Mouse (Mus musculus): ENCODE results near the gene Klhl10. TPM values are rescaled to one million over a fixed set of nuclear protein-coding genes. Genes with fewer than 3 reads are reported as not detected.

Gene Klhl10
- polyA plus RNA-seq, 1 experiment from 2014 or later = 0.22 TPM

- no peak overlapping the region for H3K4me3 ChIP-seq (ENCODE audit: low read depth, low read length)
- H3K27me3 ChIP-seq (ENCODE audit: control insufficient read depth, insufficient read depth, low read length) = no peaks in the 10 kb centered on the region
- no peaks in the 10 kb centered on the region for H3K9me3 ChIP-seq (ENCODE audit: control insufficient read depth, low read length)
- DNase-seq (ENCODE audit: low spot score) (peak; percentile 25), ATAC-seq (ENCODE audit: low FRiP score, low TSS enrichment) (peak; percentile 47; the same call in 1 of the 2 replicates)
- H3K4me1 ChIP-seq (replicated peaks; ENCODE audit: control insufficient read depth, insufficient read depth) = no peaks in the 10 kb centered on the region
- TF ChIP-seq EP300 (optimal IDR thresholded peaks at IDR 0.05) (no peak), CTCF (IDR thresholded peaks at IDR 0.05; ENCODE audit: low read depth) (peak; percentile 81)
- peaks cover 34% of the 10 kb centered on the region for H3K36me3 ChIP-seq (ENCODE audit: control insufficient read depth, insufficient read depth, low read length)
- H3K27ac ChIP-seq (replicated peaks) = no peak overlapping the region
- H3K9ac ChIP-seq (ENCODE audit: low read length) = no peak overlapping the region
- WGBS = 79% methylated on average over 8 of the region's 8 CpGs
- H3K4me2 ChIP-seq (replicated peaks; ENCODE audit: low read depth) = no peak overlapping the region
Observed at GRCm38 (mm10) chr11:100485801-100486538, 44.3 kb downstream of the Klhl10 start.

DNA sequence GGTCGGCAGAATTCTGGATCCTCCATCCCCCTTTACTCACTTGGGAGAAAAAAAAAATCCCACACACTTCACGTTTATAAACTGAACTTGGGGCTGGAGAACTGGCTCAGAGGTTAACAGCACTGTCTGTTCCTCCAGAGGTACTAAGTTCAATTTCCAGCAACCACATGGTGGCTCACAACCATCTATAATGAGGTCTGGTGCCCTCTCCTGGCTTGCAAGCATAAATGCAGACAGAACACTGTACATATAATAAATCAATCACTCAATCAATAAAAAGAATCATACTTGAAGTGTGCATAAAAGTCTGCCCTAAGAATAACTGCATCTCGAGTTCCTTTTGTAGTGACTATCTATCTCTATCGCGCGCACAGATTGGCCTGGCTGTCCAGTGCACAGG is 49.2 kb downstream of the Klhl10 start:
- Histone ChIP-seq H3K4me3 (ENCODE audit: low read depth, low read length) (no peak overlapping the region), H3K9me3 (ENCODE audit: control insufficient read depth, low read length) (no peaks in the 10 kb centered on the region), H3K4me1 (replicated peaks; ENCODE audit: control insufficient read depth, insufficient read depth) (no peaks in the 10 kb centered on the region), H3K27me3 (ENCODE audit: control insufficient read depth, insufficient read depth, low read length) (no peaks in the 10 kb centered on the region), H3K9ac (ENCODE audit: low read length) (no peak overlapping the region), H3K36me3 (ENCODE audit: control insufficient read depth, insufficient read depth, low read length) (peaks cover 22% of the 10 kb centered on the region), H3K27ac (replicated peaks) (no peak overlapping the region), H3K4me2 (replicated peaks; ENCODE audit: low read depth) (no peak overlapping the region)
- 90% methylated on average over 6 of the region's 6 CpGs for WGBS
- TF ChIP-seq CTCF (IDR thresholded peaks at IDR 0.05; ENCODE audit: low read depth) (peak; percentile 65), EP300 (optimal IDR thresholded peaks at IDR 0.05) (no peak)
- ATAC-seq (ENCODE audit: low FRiP score, low TSS enrichment) = no peak
- DNase-seq (ENCODE audit: low spot score) = no peak

DNA sequence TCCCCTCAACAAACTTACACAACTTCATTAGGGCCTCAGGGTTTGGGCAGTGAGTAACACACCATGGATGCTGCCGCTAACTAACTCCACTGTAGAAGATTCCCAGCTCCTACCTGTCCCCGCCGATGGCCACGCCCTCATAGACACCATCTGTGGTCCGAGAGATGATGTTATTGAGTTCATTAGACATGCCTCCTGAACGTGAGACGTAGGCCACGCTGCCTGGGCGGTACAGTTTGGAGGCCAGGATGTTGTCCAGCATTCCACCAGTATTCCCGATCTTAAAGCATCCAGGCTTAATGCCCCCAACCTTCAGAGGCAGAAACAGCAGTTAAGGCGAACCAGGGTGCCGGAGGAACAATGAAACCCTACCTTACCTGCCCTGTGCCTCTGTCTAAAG is 52.1 kb downstream of the Klhl10 start:
- 90% methylated on average over 12 of the region's 12 CpGs for WGBS
- no peak overlapping the region for H3K4me2 ChIP-seq (replicated peaks; ENCODE audit: low read depth)
- no peak for ATAC-seq (ENCODE audit: low FRiP score, low TSS enrichment)
- H3K4me1 ChIP-seq (replicated peaks; ENCODE audit: control insufficient read depth, insufficient read depth) = no peaks in the 10 kb centered on the region
- TF ChIP-seq EP300 (optimal IDR thresholded peaks at IDR 0.05) (no peak), CTCF (IDR thresholded peaks at IDR 0.05; ENCODE audit: low read depth) (no peak)
- H3K36me3 ChIP-seq (ENCODE audit: control insufficient read depth, insufficient read depth, low read length) = peaks cover 37% of the 10 kb centered on the region
- DNase-seq (ENCODE audit: low spot score) = no peak
- no peak overlapping the region for H3K9ac ChIP-seq (ENCODE audit: low read length)
- H3K27ac ChIP-seq (replicated peaks) = no peak overlapping the region
- no peaks in the 10 kb centered on the region for H3K27me3 ChIP-seq (ENCODE audit: control insufficient read depth, insufficient read depth, low read length)
- H3K4me3 ChIP-seq (ENCODE audit: low read depth, low read length) = no peak overlapping the region
- H3K9me3 ChIP-seq (ENCODE audit: control insufficient read depth, low read length) = no peaks in the 10 kb centered on the region

DNA sequence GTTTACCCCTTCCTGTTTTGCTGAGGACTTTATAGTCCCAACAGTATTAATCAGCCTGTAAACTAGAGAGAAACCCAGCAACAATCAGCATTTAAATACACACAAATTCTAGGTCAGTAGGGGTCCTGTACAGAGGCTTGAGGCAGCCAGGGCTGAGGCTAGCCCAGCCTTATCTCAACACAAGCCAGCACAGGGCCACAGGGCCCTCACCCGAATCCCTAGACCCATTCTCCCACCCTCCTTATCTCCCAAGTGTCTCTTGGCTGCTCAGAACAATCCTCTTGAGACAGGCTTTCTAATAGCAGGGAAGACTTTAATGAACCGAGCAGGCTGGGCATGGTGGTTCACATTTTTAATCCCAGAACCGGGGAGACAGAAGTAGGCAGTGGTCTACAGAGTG is 58.5 kb downstream of the Klhl10 start:
- Histone ChIP-seq H3K4me3 (ENCODE audit: low read depth, low read length) (no peak overlapping the region), H3K27ac (replicated peaks) (no peak overlapping the region), H3K9ac (ENCODE audit: low read length) (no peak overlapping the region), H3K4me2 (replicated peaks; ENCODE audit: low read depth) (no peak overlapping the region), H3K27me3 (ENCODE audit: control insufficient read depth, insufficient read depth, low read length) (no peaks in the 10 kb centered on the region), H3K36me3 (ENCODE audit: control insufficient read depth, insufficient read depth, low read length) (peaks cover 44% of the 10 kb centered on the region), H3K9me3 (ENCODE audit: control insufficient read depth, low read length) (no peaks in the 10 kb centered on the region), H3K4me1 (replicated peaks; ENCODE audit: control insufficient read depth, insufficient read depth) (no peaks in the 10 kb centered on the region)
- TF ChIP-seq CTCF (IDR thresholded peaks at IDR 0.05; ENCODE audit: low read depth) = no peak
- WGBS = 81% methylated on average over 3 of the region's 3 CpGs
- DNase-seq (ENCODE audit: low spot score) = no peak
- ATAC-seq (ENCODE audit: low FRiP score, low TSS enrichment) = no peak

DNA sequence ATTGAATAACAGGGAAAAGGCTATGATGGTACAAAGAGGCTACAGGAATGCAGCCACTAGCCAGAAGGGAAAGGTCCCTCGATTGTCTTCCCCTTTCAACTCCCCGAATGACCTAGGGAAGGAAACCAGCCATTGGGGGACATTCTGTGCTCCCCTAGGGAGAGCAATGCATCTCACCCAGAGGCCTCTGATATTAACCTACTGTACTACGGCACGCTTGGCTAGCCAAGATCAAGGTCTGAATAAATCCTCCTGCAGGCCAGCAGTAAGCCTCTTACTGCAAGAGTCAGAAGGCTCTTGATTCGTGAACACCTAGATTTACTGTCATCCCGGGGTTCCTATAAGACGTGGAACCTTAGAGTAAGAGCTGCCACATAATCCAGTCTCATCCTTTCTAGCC is 58.9 kb downstream of the Klhl10 start:
- WGBS = 87% methylated on average over 7 of the region's 7 CpGs
- no peaks in the 10 kb centered on the region for H3K9me3 ChIP-seq (ENCODE audit: control insufficient read depth, low read length)

DNA sequence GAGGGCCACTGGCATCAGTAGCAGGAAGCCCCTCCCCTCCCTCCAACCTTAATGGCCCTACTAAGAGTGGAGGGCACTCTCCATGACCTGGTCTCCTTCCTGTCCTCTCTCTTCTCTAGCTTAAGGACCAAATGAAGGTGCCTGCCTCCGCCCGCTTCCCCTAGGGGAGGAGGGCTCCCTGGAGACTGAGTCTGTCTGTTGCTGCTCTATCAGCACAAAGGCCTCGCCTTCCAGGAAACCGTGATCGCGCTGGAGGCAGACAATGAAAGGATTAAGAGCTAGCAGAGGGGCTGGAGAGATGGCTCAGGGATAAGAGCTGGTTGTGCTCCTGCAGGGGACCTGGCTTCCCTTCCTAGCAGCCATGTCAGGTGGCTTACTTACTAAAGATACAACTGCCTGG is 59.6 kb downstream of the Klhl10 start:
- TF ChIP-seq CTCF (IDR thresholded peaks at IDR 0.05; ENCODE audit: low read depth) = no peak
- no peak for TF ChIP-seq EP300 (optimal IDR thresholded peaks at IDR 0.05)
- H3K9me3 ChIP-seq (ENCODE audit: control insufficient read depth, low read length) = no peaks in the 10 kb centered on the region
- ATAC-seq (ENCODE audit: low FRiP score, low TSS enrichment) = no peak
- peaks cover 47% of the 10 kb centered on the region for H3K36me3 ChIP-seq (ENCODE audit: control insufficient read depth, insufficient read depth, low read length)
- WGBS = 49% methylated on average over 6 of the region's 6 CpGs
- no peak overlapping the region for H3K9ac ChIP-seq (ENCODE audit: low read length)
- no peak for DNase-seq (ENCODE audit: low spot score)
- H3K27ac ChIP-seq (replicated peaks) = no peak overlapping the region
- no peaks in the 10 kb centered on the region for H3K4me1 ChIP-seq (replicated peaks; ENCODE audit: control insufficient read depth, insufficient read depth)
- no peaks in the 10 kb centered on the region for H3K27me3 ChIP-seq (ENCODE audit: control insufficient read depth, insufficient read depth, low read length)
- no peak overlapping the region for H3K4me2 ChIP-seq (replicated peaks; ENCODE audit: low read depth)
- H3K4me3 ChIP-seq (ENCODE audit: low read depth, low read length) = no peak overlapping the region

More for the DNA sequence above, 58.9 kb downstream of the Klhl10 start:
- no peaks in the 10 kb centered on the region for H3K4me1 ChIP-seq (replicated peaks; ENCODE audit: control insufficient read depth, insufficient read depth)
- H3K9ac ChIP-seq (ENCODE audit: low read length) = no peak overlapping the region; the same call in 1 of the 2 replicates
- H3K36me3 ChIP-seq (ENCODE audit: control insufficient read depth, insufficient read depth, low read length) = peaks cover 47% of the 10 kb centered on the region
- no peak overlapping the region for H3K4me3 ChIP-seq (ENCODE audit: low read depth, low read length)
- H3K27me3 ChIP-seq (ENCODE audit: control insufficient read depth, insufficient read depth, low read length) = no peaks in the 10 kb centered on the region
- DNase-seq (ENCODE audit: low spot score) = no peak
- ATAC-seq (ENCODE audit: low FRiP score, low TSS enrichment) = no peak
- TF ChIP-seq EP300 (optimal IDR thresholded peaks at IDR 0.05) (no peak), CTCF (IDR thresholded peaks at IDR 0.05; ENCODE audit: low read depth) (no peak)
- no peak overlapping the region for H3K27ac ChIP-seq (replicated peaks)
- no peak overlapping the region for H3K4me2 ChIP-seq (replicated peaks; ENCODE audit: low read depth)
